Mouse (Mus musculus): ENCODE results near the gene Baz1b. TPM values are rescaled to one million over a fixed set of nuclear protein-coding genes. Genes with fewer than 3 reads are reported as not detected.

The Baz1b gene
- total and polyA plus RNA-seq, 2 experiments from 2014 or later: 11.9 to 30.0 TPM

- WGBS: 3% methylated on average over 80 of the region's 92 CpGs
- H3K9me3 ChIP-seq (replicated peaks; ENCODE audit: control insufficient read depth, low read length): no peaks in the 10 kb centered on the region
- TF ChIP-seq CTCF (IDR thresholded peaks at IDR 0.05; ENCODE audit: low read depth) (no peak), EP300 (IDR thresholded peaks at IDR 0.05; ENCODE audit: low read depth) (no peak)
- H3K27ac ChIP-seq (ENCODE audit: low read depth): no peak overlapping the region
- peaks cover 17% of the 10 kb centered on the region for H3K27me3 ChIP-seq (ENCODE audit: control insufficient read depth, insufficient read depth, low read length)
- ATAC-seq (ENCODE audit: insufficient read depth, low read depth) (peak; percentile 45), DNase-seq (ENCODE audit: low spot score) (no peak)
- H3K4me1 ChIP-seq (ENCODE audit: control insufficient read depth, insufficient read depth): peaks cover 16% of the 10 kb centered on the region; the same call in 1 of the 2 replicates
- H3K36me3 ChIP-seq (replicated peaks; ENCODE audit: control insufficient read depth, insufficient read depth, low read length): peaks cover 11% of the 10 kb centered on the region
- peak overlapping the region; percentile 58 for H3K4me3 ChIP-seq (ENCODE audit: low read depth, low read length)
- no peak overlapping the region for H3K9ac ChIP-seq (replicated peaks; ENCODE audit: low read depth, low read length)
- H3K4me2 ChIP-seq (ENCODE audit: low read depth, low read length): peak overlapping the region; percentile 91
Measured at GRCm38 (mm10) chr5:135250186-135251078, 63.4 kb downstream of the Baz1b start.

GRCm38 (mm10) chr5:135251079-135251454, 64.0 kb downstream of the Baz1b start, which contains the start of gene Fzd9:
TSS of gene Fzd9 (minus strand) at chr5:135251230.
- Histone ChIP-seq H3K36me3 (replicated peaks; ENCODE audit: control insufficient read depth, insufficient read depth, low read length) (peaks cover 5% of the 10 kb centered on the region), H3K9me3 (replicated peaks; ENCODE audit: control insufficient read depth, low read length) (0 out of 2 replicates have a peak, but pooled peaks cover 1% of the 10 kb centered on the region), H3K4me3 (ENCODE audit: low read depth, low read length) (peak within 1 kb of the TSS; percentile 58), H3K27me3 (ENCODE audit: control insufficient read depth, insufficient read depth, low read length) (peaks cover 17% of the 10 kb centered on the region), H3K4me2 (ENCODE audit: low read depth, low read length) (peak within 1 kb of the TSS; percentile 91), H3K27ac (ENCODE audit: low read depth) (no peak within 1 kb of the TSS), H3K4me1 (ENCODE audit: control insufficient read depth, insufficient read depth) (peaks cover 16% of the 10 kb centered on the region; the same call in 1 of the 2 replicates), H3K9ac (replicated peaks; ENCODE audit: low read depth, low read length) (no peak within 1 kb of the TSS)
- DNase-seq (ENCODE audit: low spot score) (peak; percentile 75), ATAC-seq (ENCODE audit: insufficient read depth, low read depth) (peak; percentile 93)
- 0% methylated on average over 29 of the region's 51 CpGs for WGBS
- TF ChIP-seq CTCF (IDR thresholded peaks at IDR 0.05; ENCODE audit: low read depth) (no peak), EP300 (IDR thresholded peaks at IDR 0.05; ENCODE audit: low read depth) (no peak)

DNA sequence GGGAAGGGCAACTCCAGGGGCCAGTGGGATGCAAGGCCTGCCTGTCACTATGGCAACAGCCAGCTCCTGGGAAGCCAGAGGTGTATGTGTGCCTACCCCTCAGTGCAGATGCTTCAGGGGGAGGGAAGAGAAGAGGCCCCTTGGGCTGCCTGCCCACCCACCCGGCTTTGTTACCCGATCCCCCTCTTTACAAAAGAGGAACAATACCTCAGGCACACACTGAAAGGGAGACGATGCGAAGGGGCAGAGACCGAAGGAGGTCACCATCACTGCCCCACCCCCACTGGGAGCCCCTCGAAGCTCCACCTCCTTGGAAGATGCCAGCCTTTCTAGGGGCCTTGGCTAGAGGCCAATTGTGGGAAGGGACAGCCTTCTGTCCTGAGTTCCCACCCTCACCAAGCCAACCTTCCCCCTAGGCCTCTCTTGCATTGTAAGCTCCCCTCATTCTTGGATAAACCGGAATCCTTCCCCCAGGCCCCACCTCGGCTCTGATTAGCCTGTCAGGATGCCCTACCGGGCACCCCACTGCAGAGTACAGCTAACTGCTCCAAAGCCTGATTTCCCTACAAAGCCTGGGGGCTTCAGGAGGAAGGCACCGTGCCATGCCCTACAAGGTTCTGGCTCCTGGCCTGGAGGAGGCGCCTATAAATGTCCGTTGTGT, 66.8 kb downstream of the Baz1b start:
- ATAC-seq (ENCODE audit: insufficient read depth, low read depth) (no peak), DNase-seq (ENCODE audit: low spot score) (no peak)
- Histone ChIP-seq H3K4me2 (ENCODE audit: low read depth, low read length) (no peak overlapping the region), H3K9ac (replicated peaks; ENCODE audit: low read depth, low read length) (no peak overlapping the region), H3K9me3 (replicated peaks; ENCODE audit: control insufficient read depth, low read length) (0 out of 2 replicates have a peak, but pooled peaks cover 6% of the 10 kb centered on the region), H3K27me3 (ENCODE audit: control insufficient read depth, insufficient read depth, low read length) (peaks cover 17% of the 10 kb centered on the region), H3K36me3 (replicated peaks; ENCODE audit: control insufficient read depth, insufficient read depth, low read length) (no peaks in the 10 kb centered on the region), H3K4me1 (ENCODE audit: control insufficient read depth, insufficient read depth) (peaks cover 16% of the 10 kb centered on the region; the same call in 1 of the 2 replicates), H3K27ac (ENCODE audit: low read depth) (no peak overlapping the region), H3K4me3 (ENCODE audit: low read depth, low read length) (no peak overlapping the region)
- TF ChIP-seq CTCF (IDR thresholded peaks at IDR 0.05; ENCODE audit: low read depth) (no peak), EP300 (IDR thresholded peaks at IDR 0.05; ENCODE audit: low read depth) (no peak)
- 35% methylated on average over 12 of the region's 12 CpGs for WGBS

- whole genome bisulfite sequencing: 80% methylated on average over 3 of the region's 3 CpGs
- TF ChIP-seq CTCF (IDR thresholded peaks at IDR 0.05; ENCODE audit: low read depth): no peak
- ATAC-seq (ENCODE audit: insufficient read depth, low read depth): no peak
- Histone ChIP-seq H3K4me1 (ENCODE audit: control insufficient read depth, insufficient read depth) (peaks cover 8% of the 10 kb centered on the region; the same call in 1 of the 2 replicates), H3K27ac (ENCODE audit: low read depth) (no peak overlapping the region), H3K9me3 (replicated peaks; ENCODE audit: control insufficient read depth, low read length) (0 out of 2 replicates have a peak, but pooled peaks cover 6% of the 10 kb centered on the region), H3K9ac (replicated peaks; ENCODE audit: low read depth, low read length) (no peak overlapping the region), H3K4me2 (ENCODE audit: low read depth, low read length) (no peak overlapping the region), H3K27me3 (ENCODE audit: control insufficient read depth, insufficient read depth, low read length) (no peaks in the 10 kb centered on the region), H3K36me3 (replicated peaks; ENCODE audit: control insufficient read depth, insufficient read depth, low read length) (no peaks in the 10 kb centered on the region), H3K4me3 (ENCODE audit: low read depth, low read length) (no peak overlapping the region)
- DNase-seq (ENCODE audit: low spot score): no peak
Measured at GRCm38 (mm10) chr5:135256166-135256565, 69.1 kb downstream of the Baz1b start.

GRCm38 (mm10) chr5:135257559-135257958, 70.5 kb downstream of the Baz1b start:
- 80% methylated on average over 12 of the region's 12 CpGs for WGBS
- TF ChIP-seq CTCF (IDR thresholded peaks at IDR 0.05; ENCODE audit: low read depth) (no peak), EP300 (IDR thresholded peaks at IDR 0.05; ENCODE audit: low read depth) (no peak)
- no peak overlapping the region for H3K27ac ChIP-seq (ENCODE audit: low read depth)
- H3K9ac ChIP-seq (replicated peaks; ENCODE audit: low read depth, low read length): no peak overlapping the region
- ATAC-seq (ENCODE audit: insufficient read depth, low read depth): no peak
- 0 out of 2 replicates have a peak, but pooled peaks cover 6% of the 10 kb centered on the region for H3K9me3 ChIP-seq (replicated peaks; ENCODE audit: control insufficient read depth, low read length)
- H3K36me3 ChIP-seq (replicated peaks; ENCODE audit: control insufficient read depth, insufficient read depth, low read length): no peaks in the 10 kb centered on the region
- no peak for DNase-seq (ENCODE audit: low spot score)
- H3K4me1 ChIP-seq (ENCODE audit: control insufficient read depth, insufficient read depth): 0 out of 2 replicates have a peak, but pooled peaks cover 4% of the 10 kb centered on the region
- no peak overlapping the region for H3K4me2 ChIP-seq (ENCODE audit: low read depth, low read length)
- H3K27me3 ChIP-seq (ENCODE audit: control insufficient read depth, insufficient read depth, low read length): no peaks in the 10 kb centered on the region
- no peak overlapping the region for H3K4me3 ChIP-seq (ENCODE audit: low read depth, low read length)
